Mouse (Mus musculus) testis, adult 2 months (tissue): ENCODE measurements at regions not wholly inside any gene's neighbourhood (a gene's known extent, or its start where the extent isn't known, plus 50 kb on each side); places are given as distances from the start of the nearest gene placed in this dataset.

Source experiments
- H3K27ac ChIP-seq: fragments of 200-500 bp; 2 replicates; pipeline ENCODE4 v1.5.1; 2012; ENCODE audit warnings: low read depth, low read length; ENCODE audit not compliant: control insufficient read depth, insufficient read depth
- H3K27me3 ChIP-seq: fragments of 200-500 bp; 2 replicates; pipeline ENCODE4 v1.6.1; 2012; ENCODE audit warnings: mild to moderate bottlenecking, low read length, moderate library complexity; ENCODE audit not compliant: control insufficient read depth, insufficient read depth
- H3K36me3 ChIP-seq: fragments of 200-500 bp; 2 replicates; pipeline ENCODE4 v1.6.1; 2012; ENCODE audit warnings: mild to moderate bottlenecking, low read length; ENCODE audit not compliant: control insufficient read depth, insufficient read depth
- H3K4me1 ChIP-seq: fragments of 200-500 bp; 2 replicates; pipeline ENCODE4 v1.6.1; 2012; ENCODE audit warnings: low read length; ENCODE audit not compliant: control insufficient read depth, insufficient read depth
- H3K4me3 ChIP-seq: fragments of 200-500 bp; 2 replicates; pipeline ENCODE4 v1.5.1; 2012; ENCODE audit warnings: low read depth, mild to moderate bottlenecking, low read length, moderate library complexity, mixed read lengths; ENCODE audit not compliant: control insufficient read depth
- CTCF ChIP-seq: fragments of 200-500 bp; IDR thresholded peaks from 2 replicates; pipeline ENCODE4 v1.5.1; 2012; ENCODE audit warnings: low read depth, mild to moderate bottlenecking, inconsistent platforms, low read length, moderate library complexity; ENCODE audit not compliant: control insufficient read depth, insufficient read depth, insufficient replicate concordance
- POLR2A ChIP-seq: fragments of 200-500 bp; IDR thresholded peaks from 2 replicates; pipeline ENCODE4 v1.6.1; 2012; ENCODE audit warnings: low read depth, mild to moderate bottlenecking, inconsistent platforms, low read length, moderate library complexity; ENCODE audit not compliant: control insufficient read depth

DNA sequence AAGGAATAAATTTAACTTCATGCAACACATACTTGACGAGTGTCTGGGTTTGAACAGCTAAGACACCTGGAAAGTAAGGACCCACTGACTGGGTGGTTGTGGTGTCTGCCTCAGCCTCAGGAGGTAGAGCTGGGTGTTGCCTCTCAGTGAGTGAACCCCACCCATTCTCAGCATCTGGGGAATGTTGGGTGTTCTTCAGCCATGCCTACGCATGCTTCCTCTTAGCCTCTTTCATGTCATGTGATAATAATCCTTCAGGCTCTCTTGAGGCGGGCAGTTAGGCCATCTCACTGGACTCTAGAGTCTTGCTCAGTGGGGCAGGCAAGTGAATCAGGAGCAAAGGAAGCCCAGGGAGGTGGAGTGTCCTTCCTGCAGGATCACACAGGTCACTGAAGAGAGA lies 143.4 kb upstream of the Slc38a2 start:
- Histone ChIP-seq H3K27ac (no peak overlapping the region), H3K4me1 (no peaks in the 10 kb centered on the region), H3K27me3 (no peaks in the 10 kb centered on the region), H3K4me3 (no peak overlapping the region), H3K36me3 (no peaks in the 10 kb centered on the region)
- no peak for TF ChIP-seq POLR2A

DNA sequence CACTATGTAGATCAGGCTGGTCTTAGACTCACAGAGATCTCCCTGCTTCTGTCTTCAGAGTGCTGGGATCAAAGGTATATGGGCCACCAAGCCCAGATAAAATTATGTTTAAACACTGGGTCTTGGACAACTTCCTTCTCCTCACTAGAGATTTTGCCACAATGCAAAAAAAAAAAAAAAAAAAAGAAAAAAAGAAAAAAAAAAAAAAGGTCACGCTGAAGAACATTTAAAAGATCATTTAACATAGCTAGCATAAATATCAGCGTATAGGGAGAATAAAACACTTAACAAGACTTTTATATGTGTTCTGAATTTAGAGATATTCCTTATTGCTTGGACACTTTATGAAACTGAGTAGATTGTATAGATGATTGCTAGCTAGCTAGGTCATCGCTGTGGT lies 137.1 kb upstream of the Slc38a2 start:
- no peaks in the 10 kb centered on the region for H3K4me1 ChIP-seq
- no peak overlapping the region for H3K4me3 ChIP-seq
- H3K27ac ChIP-seq, result no peak overlapping the region
- TF ChIP-seq POLR2A (no peak), CTCF (no peak)
- no peaks in the 10 kb centered on the region for H3K36me3 ChIP-seq
- no peaks in the 10 kb centered on the region for H3K27me3 ChIP-seq

DNA sequence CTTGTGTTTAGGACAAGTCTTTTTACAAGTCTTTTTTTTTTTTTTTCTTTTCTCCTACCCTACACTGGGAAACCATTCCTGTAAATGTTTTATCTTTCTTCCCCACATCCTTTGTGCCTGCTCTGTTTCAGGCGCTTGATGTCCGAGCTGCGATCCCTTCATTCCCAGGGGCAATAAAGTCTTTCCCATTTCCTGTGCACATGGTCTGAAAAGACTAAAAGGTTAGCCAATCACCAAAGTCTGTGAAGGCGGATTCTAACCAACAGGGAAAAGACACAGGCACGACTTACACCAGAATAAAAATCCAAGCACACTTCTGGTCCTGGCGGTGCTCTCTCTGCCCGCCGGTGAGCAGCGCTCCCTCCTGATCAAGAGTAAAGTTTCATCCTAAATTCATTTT lies 135.3 kb upstream of the Slc38a2 start:
- Histone ChIP-seq H3K4me3 (no peak overlapping the region), H3K36me3 (no peaks in the 10 kb centered on the region), H3K4me1 (no peaks in the 10 kb centered on the region), H3K27me3 (no peaks in the 10 kb centered on the region), H3K27ac (no peak overlapping the region)
- TF ChIP-seq POLR2A, result no peak
- no peak for TF ChIP-seq CTCF

DNA sequence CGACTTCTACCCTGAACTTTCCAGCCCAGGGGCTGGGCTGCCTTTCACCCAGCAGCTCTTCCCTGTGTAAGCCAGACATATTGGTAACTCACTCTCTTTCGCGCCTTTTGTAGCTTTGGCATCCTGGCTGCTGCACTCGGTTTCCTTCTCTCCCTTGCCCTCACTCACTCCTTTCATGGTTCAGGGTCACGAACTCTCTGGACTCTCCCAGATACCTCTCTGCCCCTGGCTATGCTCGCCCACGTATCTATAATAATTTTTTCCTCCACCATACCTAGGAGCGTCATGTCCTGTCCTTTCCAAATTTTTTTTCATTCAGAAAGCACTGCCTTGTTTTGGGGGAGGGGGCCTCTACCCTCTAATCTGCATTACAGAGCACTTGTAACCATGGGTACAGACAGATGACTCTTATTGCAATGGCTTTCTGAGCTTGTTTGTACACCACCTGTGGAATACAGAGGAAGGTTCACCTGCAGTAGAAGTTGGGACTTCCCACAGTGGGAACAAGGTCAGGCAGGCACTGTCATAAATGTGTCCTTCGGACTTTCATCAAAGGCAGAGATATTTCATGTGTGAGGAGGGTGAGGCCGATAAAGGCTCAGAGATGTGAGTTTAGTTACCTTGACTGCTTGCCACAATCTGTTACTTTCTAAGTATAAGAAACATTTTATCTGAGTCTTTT lies 134.8 kb upstream of the Slc38a2 start:
- H3K4me1 ChIP-seq, result no peaks in the 10 kb centered on the region
- H3K27ac ChIP-seq, result no peak overlapping the region
- no peaks in the 10 kb centered on the region for H3K27me3 ChIP-seq
- TF ChIP-seq CTCF, result no peak
- no peak for TF ChIP-seq POLR2A
- H3K36me3 ChIP-seq, result no peaks in the 10 kb centered on the region
- H3K4me3 ChIP-seq, result no peak overlapping the region

DNA sequence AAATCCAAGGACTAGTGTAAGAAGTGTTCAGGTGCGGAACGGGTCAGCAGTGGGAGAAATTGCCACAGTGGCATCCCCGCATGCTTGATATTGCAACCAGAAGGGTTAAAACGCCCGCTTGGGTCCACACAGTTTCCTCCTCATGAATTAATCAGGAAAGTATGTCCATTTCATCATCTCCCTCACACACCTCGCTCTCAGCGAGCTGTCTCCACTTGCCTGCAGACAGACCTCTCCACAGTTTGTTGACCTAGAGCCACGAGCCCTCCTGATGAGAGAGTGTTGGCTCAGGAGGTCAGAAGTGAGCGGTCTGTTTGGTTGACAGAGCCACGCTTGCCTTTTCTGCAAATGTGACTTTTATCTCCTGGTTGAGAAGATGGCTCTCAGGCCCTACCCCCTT lies 132.9 kb upstream of the Slc38a2 start:
- no peaks in the 10 kb centered on the region for H3K36me3 ChIP-seq
- TF ChIP-seq CTCF (no peak), POLR2A (no peak)
- no peaks in the 10 kb centered on the region for H3K4me1 ChIP-seq
- H3K27ac ChIP-seq, result no peak overlapping the region
- H3K4me3 ChIP-seq, result no peak overlapping the region
- no peaks in the 10 kb centered on the region for H3K27me3 ChIP-seq

DNA sequence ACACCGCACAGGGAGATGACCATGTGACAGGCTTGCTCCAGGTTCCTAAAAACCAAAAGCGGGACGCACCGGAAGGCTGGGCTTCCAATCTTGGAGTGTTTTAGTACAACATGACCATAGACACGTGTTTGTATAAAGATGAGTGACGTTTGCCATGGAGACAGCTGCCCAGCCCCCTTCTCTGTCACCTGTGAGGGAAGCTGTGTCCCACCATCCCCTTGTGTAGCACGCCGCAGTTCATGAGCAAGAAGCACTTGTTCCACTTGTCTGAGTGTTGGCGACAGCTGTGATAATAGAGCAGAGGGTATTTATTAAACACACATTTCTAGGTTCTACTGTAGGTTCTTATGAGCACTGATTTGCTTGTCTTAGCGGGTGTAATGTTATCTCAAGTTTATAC lies 131.7 kb upstream of the Slc38a2 start:
- Histone ChIP-seq H3K36me3 (no peaks in the 10 kb centered on the region), H3K27me3 (no peaks in the 10 kb centered on the region), H3K4me3 (no peak overlapping the region), H3K4me1 (no peaks in the 10 kb centered on the region), H3K27ac (no peak overlapping the region)
- no peak for TF ChIP-seq CTCF
- TF ChIP-seq POLR2A, result no peak

DNA sequence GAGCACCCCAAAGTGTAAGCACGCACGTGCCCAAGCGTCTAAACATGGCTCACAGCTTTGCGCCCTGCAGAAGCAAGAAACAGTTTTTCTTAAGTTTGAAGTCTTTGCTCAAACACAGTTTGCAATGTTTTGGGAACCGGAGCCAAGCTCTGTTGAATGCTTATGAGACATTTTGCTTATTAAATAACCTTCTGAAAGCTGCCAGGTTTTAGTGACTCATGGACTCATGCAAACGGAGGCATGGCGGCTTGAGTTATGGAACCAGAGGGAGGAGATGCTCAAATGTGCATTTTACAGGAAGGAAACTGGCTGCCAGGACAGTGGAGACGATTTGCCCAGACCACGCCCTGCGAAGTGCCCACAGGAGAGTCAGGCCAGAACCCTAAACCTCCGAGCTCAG lies 131.0 kb upstream of the Slc38a2 start:
- Histone ChIP-seq H3K36me3 (no peaks in the 10 kb centered on the region), H3K27ac (no peak overlapping the region), H3K27me3 (no peaks in the 10 kb centered on the region), H3K4me3 (no peak overlapping the region), H3K4me1 (no peaks in the 10 kb centered on the region)
- TF ChIP-seq CTCF, result no peak
- no peak for TF ChIP-seq POLR2A

DNA sequence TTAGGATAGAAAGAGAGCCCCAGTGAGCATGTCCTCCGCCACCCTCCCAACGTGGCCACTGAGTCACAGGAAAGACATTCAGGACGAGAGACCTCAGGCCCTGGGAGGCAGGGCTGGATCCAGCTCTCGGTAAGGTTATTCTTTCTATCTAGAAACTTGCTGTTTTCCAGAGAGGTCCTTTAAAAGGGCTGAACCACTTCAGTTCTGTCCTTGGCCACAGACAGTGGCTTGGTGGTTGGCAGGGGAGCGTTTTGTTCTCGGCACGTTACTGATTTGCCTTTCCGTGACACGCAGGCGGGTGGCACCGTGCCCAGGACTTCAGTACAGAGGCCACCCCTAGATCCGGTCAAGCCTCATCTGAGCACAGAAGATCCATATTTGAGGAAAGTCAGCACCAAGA lies 130.4 kb upstream of the Slc38a2 start:
- no peak overlapping the region for H3K4me3 ChIP-seq
- no peaks in the 10 kb centered on the region for H3K4me1 ChIP-seq
- H3K27ac ChIP-seq, result no peak overlapping the region
- no peaks in the 10 kb centered on the region for H3K36me3 ChIP-seq
- H3K27me3 ChIP-seq, result no peaks in the 10 kb centered on the region
- no peak for TF ChIP-seq CTCF
- no peak for TF ChIP-seq POLR2A
